Mouse (Mus musculus) bone marrow macrophage, adult 2 months (primary cell): ENCODE results near the gene 4930426L09Rik.

ENCODE experiments used
- CTCF ChIP-seq: IDR thresholded peaks from 2 replicates; pipeline ENCODE4 v1.5.1; 2012; ENCODE audit warnings: low read depth, mild to moderate bottlenecking, low read length, moderate library complexity
- POLR2A ChIP-seq: IDR thresholded peaks from 2 replicates; pipeline ENCODE4 v1.6.1; 2012; ENCODE audit warnings: mild to moderate bottlenecking, low read depth, low read length, borderline replicate concordance

DNA sequence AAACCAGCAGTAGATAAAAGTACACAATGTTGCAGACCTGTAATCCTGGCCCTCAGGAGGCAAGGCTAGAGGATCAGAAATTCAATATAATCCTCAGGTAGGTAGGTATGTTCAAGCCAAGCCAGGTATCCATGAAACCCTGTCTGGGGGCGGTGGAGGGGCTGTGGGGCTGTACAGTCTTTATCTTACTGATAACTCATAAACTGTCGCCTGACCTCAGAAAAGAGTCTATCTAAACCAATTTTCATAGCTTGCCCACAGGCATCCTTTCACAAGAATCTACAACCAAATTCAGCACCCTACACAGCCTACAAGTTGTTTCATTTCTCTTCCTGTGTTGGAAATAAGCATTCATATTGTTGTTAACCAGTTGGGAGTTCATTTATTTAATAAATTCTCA lies 1.3 kb downstream of the 4930426L09Rik start:
- TF ChIP-seq CTCF: no peak
- no peak for TF ChIP-seq POLR2A
